Mouse (Mus musculus): ENCODE measurements around the gene B3gnt4. TPM values are rescaled to one million over a fixed set of nuclear protein-coding genes. Genes with fewer than 3 reads are reported as not detected.

Gene B3gnt4
- not detected for polyA plus RNA-seq (2015; fragmentation: Illumina TruSeq; extraction: RNeasy Lipid Tissue Mini Kit (QIAGEN cat#74804); ENCODE audit: insufficient read depth, low read depth, low replicate concordance)

GRCm38 (mm10) chr5:123510160-123510559 lies at the start of gene B3gnt4:
Gene B3gnt4, plus strand, starts transcription at chr5:123510460.

GRCm38 (mm10) chr5:123489112-123489785 lies 21.0 kb upstream of the B3gnt4 start, which contains the start of the genes Lrrc43 and Il31:
Gene Lrrc43, plus strand, starts transcription at chr5:123489305.
Gene Il31, minus strand, starts transcription at chr5:123489489.

DNA sequence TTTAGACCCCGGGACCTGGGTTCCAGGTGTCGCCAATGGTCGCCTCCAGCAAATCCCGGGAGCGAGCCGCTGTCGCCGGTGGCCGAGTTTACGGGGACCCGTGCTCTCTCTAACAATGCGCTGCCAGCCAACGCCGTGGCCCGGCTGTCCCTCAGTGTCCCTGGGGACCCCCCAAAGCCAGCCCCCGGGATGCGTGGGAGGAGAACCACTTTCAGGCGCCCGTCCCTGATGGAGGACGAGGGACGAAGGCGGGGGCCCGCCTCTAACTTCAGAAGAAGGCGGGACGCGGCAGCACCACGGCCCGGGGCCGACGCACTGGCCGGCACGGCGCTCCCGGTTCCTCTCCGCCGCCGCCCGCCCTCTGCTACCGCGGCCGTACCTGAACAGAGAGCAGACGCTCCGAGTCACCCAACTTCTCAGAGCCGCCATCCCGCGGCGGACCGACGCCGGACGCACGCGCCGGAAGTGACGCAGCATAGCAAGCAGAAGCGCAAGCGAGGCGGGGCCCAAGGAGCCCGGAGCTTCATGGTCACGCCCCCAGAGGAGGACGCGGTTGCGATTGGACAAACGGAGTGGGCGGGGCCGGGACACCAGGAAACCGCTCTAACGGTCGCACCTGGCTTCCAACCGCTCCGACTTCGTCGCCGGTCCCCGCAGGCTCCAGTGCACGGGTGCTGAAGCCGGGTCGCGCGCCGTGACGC lies 13.6 kb downstream of the B3gnt4 start, which contains the start of gene Diablo:
Diablo (minus strand) TSS at position 485 of the 701 bp plus-strand sequence.

DNA sequence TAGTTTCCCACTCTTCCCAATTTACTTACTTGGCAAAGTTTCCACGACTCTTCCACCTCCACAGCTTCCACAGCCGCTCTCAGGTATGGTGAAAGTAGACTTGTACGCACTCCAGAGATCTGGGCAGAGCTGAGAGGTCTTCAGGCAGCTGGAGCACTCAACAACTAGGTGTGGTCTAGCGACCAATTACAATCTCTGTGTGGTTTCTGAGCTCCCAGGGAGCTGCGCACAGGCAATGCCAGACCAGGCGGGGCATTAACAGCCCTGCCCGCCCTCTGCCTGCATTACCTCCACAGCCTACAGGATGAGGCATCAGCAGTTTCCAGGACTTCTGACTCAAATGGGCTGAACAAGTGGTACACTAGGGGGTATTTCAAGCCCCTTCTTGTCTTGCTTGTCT lies 15.0 kb downstream of the B3gnt4 start, which contains the start of gene Gm49027:
Gm49027 (minus strand) TSS at position 208 of the 400 bp plus-strand sequence.

Other genes with a start within 250 kb of the B3gnt4 start
- gene Bcl7a, start 166.6 kb upstream of the B3gnt4 start, polyA plus RNA-seq (2015; fragmentation: Illumina TruSeq; extraction: RNeasy Lipid Tissue Mini Kit (QIAGEN cat#74804); ENCODE audit: insufficient read depth, low read depth, low replicate concordance): 3.8 TPM
- 12.6 TPM for gene Mlxip, start 115.7 kb upstream of the B3gnt4 start, polyA plus RNA-seq (2015; fragmentation: Illumina TruSeq; extraction: RNeasy Lipid Tissue Mini Kit (QIAGEN cat#74804); ENCODE audit: insufficient read depth, low read depth, low replicate concordance)
- not detected for gene Lrrc43, start 21.2 kb upstream of the B3gnt4 start, polyA plus RNA-seq (2015; fragmentation: Illumina TruSeq; extraction: RNeasy Lipid Tissue Mini Kit (QIAGEN cat#74804); ENCODE audit: insufficient read depth, low read depth, low replicate concordance)
- not detected for gene Il31, start 21.0 kb upstream of the B3gnt4 start, polyA plus RNA-seq (2015; fragmentation: Illumina TruSeq; extraction: RNeasy Lipid Tissue Mini Kit (QIAGEN cat#74804); ENCODE audit: insufficient read depth, low read depth, low replicate concordance)
- 13.4 TPM for gene Diablo, start 13.7 kb downstream of the B3gnt4 start, polyA plus RNA-seq (2015; fragmentation: Illumina TruSeq; extraction: RNeasy Lipid Tissue Mini Kit (QIAGEN cat#74804); ENCODE audit: insufficient read depth, low read depth, low replicate concordance)
- gene Gm49027, start 15.0 kb downstream of the B3gnt4 start, polyA plus RNA-seq (2015; fragmentation: Illumina TruSeq; extraction: RNeasy Lipid Tissue Mini Kit (QIAGEN cat#74804); ENCODE audit: insufficient read depth, low read depth, low replicate concordance): not detected
- gene Vps33a, start 62.6 kb downstream of the B3gnt4 start, polyA plus RNA-seq (2015; fragmentation: Illumina TruSeq; extraction: RNeasy Lipid Tissue Mini Kit (QIAGEN cat#74804); ENCODE audit: insufficient read depth, low read depth, low replicate concordance): 4.8 TPM
- 27.0 TPM for gene Clip1, start 174.2 kb downstream of the B3gnt4 start, polyA plus RNA-seq (2015; fragmentation: Illumina TruSeq; extraction: RNeasy Lipid Tissue Mini Kit (QIAGEN cat#74804); ENCODE audit: insufficient read depth, low read depth, low replicate concordance)
- gene Zcchc8, start 210.6 kb downstream of the B3gnt4 start, polyA plus RNA-seq (2015; fragmentation: Illumina TruSeq; extraction: RNeasy Lipid Tissue Mini Kit (QIAGEN cat#74804); ENCODE audit: insufficient read depth, low read depth, low replicate concordance): 18.1 TPM
- 35.3 TPM for gene Rsrc2, start 239.0 kb downstream of the B3gnt4 start, polyA plus RNA-seq (2015; fragmentation: Illumina TruSeq; extraction: RNeasy Lipid Tissue Mini Kit (QIAGEN cat#74804); ENCODE audit: insufficient read depth, low read depth, low replicate concordance)
- gene Kntc1, start 239.3 kb downstream of the B3gnt4 start, polyA plus RNA-seq (2015; fragmentation: Illumina TruSeq; extraction: RNeasy Lipid Tissue Mini Kit (QIAGEN cat#74804); ENCODE audit: insufficient read depth, low read depth, low replicate concordance): not detected